Mouse (Mus musculus): ENCODE data around the gene Fkbp9.
"Not testable (repeated sequence)": the region's sequence is repeated elsewhere in the genome, so short reads cannot be mapped to it uniquely, and the experiment has no call there.

Gene Fkbp9

GRCm38 (mm10) chr6:56837621-56838020 lies 5.8 kb downstream of the Fkbp9 start:
- DNase-seq (ENCODE audit: low spot score): no peak

DNA sequence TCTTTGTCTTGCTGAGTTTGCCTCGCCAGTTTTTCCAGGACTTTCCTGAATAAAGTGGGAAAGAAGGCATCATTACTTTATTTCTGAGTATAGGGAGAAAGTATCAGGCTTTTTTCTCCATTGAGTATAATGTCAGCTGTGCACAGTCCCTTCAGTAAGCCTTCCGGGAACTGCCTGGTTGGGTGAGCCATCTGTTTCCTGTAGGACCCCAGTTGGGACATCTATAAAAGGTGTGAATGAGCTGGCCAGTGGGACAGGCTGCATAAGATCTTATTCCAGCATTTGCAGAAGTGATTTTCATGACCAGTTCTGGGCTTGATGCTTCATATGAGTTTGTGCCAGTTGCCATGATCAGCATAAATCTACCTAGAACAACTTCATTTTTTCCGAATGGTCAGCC lies 11.4 kb downstream of the Fkbp9 start:
- no peak for DNase-seq (ENCODE audit: low spot score)

- DNase-seq (ENCODE audit: low spot score): no peak
Measured at GRCm38 (mm10) chr6:56844365-56844764, 12.5 kb downstream of the Fkbp9 start.

- no peak for DNase-seq (ENCODE audit: low spot score)
Measured at GRCm38 (mm10) chr6:56848974-56849373, 17.1 kb downstream of the Fkbp9 start.

GRCm38 (mm10) chr6:56850315-56850714 lies 18.5 kb downstream of the Fkbp9 start:
- no peak for DNase-seq (ENCODE audit: low spot score)

DNA sequence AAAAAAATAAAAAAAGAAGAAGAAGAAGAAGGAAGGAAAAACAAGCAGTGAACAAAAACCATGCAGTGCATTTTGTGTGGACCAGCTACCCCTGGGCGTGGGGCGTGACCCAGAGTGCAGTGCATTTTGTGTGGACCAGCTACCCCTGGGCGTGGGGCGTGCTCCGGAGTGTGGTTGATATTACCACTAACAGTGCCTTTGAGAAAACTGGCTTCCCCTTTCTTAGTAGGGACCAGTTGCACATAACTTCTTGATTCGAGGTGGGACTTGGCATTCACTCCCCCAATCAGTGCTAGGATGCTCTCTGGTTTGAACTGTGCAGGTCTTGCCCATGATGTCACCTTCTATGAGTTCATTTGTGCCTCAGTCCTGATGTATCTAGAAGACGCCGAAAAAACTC lies 22.9 kb downstream of the Fkbp9 start:
- DNase-seq (ENCODE audit: low spot score): no peak

DNA sequence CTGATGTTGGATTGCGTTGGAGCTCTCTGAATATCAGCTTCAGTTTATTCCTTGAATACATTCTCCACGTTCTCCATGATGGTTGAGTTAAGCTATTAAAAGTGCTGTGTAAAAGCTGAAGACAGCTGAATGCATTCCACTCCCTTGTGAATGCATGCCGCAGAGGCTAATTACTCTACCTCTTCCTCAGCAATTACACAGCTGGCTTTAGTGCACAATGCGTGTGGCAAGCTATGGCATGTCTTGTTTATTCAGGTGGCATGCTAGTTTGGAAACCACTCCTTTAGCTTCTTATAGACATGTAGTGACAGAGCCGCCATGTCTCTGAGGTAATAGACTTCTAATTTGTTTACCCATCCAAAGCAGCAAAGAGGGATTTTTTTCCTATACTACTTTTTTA lies 24.9 kb downstream of the Fkbp9 start:
- no peak for DNase-seq (ENCODE audit: low spot score)

DNA sequence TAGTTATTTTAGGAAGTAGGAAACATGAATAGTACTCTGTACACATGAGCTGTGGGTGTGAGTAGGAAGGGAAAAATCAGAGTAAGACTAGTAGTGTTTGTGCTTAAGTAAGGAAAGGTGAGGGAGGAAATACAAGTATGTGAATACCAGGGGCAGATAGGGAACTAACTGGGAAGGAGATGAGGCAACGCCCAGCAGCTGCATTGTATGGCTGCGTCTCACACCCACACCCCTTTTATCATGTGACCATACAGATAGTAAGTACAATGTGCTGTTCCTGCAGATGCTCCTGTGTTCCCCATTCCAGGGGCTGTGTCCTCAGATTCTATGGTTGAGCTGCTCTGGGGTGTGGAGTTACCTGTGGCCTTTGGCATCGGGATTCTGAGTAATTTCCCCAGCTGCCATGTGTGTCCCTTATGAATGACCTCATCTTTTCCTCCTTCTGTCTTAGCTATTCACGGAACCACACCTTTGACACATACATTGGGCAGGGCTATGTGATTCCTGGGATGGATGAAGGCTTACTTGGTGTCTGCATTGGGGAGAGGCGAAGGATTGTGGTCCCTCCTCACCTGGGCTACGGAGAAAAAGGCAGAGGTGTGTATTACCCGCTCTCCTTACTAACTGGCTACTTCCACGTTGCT lies 28.5 kb downstream of the Fkbp9 start:
- no peak for DNase-seq (ENCODE audit: low spot score)

DNA sequence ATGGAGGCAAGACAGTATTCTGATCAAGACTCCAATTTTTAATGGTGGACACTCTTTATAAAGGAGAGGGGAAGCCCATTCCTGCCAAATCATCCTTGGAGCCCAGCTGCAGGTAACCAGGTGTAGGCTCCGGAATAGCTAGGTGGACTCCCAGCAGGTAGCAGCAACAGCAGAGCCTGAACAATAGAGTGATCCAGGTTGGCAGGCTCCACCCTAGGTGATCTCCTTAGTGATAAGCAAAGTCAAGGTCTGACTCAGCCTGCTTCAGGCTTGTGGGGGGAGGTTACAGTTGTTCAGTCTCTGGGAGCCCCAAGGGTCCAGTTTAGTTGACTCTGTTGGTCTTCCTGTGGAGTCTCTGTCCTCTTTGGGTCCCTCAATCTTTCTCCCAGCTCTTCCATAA lies 35.0 kb downstream of the Fkbp9 start:
- DNase-seq (ENCODE audit: low spot score): not testable (repeated sequence)

- DNase-seq (ENCODE audit: low spot score): no peak
Measured at GRCm38 (mm10) chr6:56868565-56868964, 36.7 kb downstream of the Fkbp9 start.

DNA sequence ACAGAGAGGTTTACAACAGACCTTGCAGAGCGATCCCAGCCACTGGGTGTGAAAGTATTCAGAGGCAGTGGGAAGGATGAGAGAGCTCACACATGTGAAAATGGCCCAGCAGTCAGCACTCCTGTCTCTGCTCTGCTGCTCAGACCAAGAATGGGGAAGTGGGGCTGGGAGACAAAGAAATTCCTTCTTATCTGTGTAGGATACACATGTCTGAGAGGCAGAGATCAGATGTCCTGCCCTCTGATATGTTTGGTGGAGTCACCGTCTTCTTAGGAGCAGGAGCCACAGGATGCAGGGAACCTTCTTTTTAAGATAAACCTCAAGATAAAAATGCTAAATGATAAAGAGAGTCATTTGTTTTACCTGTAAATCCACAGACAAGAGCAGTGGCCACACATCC lies 38.2 kb downstream of the Fkbp9 start:
- no peak for DNase-seq (ENCODE audit: low spot score)

DNA sequence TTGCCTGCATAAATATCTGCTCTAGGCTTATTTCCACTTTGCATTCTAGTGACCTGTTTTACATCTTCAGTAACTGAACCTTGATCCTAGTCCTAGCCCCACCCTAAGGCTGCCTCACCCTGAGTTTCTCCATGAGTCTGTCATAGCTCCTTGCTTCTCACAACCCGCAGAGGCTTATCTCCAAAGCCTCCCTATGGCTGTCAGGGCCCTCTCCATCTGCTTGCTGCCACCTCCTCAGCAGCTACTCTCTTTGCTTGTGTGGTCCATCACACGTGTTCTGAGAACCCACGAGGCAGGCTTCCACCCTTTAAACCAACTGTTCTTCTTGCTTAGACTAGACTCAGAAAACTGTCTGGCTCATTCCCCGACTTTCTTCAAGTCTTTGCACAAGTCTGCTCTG lies 45.0 kb downstream of the Fkbp9 start:
- peak; percentile 26 for DNase-seq (ENCODE audit: low spot score)

- DNase-seq (ENCODE audit: low spot score): no peak
Measured at GRCm38 (mm10) chr6:56877985-56878384, 46.1 kb downstream of the Fkbp9 start.

DNA sequence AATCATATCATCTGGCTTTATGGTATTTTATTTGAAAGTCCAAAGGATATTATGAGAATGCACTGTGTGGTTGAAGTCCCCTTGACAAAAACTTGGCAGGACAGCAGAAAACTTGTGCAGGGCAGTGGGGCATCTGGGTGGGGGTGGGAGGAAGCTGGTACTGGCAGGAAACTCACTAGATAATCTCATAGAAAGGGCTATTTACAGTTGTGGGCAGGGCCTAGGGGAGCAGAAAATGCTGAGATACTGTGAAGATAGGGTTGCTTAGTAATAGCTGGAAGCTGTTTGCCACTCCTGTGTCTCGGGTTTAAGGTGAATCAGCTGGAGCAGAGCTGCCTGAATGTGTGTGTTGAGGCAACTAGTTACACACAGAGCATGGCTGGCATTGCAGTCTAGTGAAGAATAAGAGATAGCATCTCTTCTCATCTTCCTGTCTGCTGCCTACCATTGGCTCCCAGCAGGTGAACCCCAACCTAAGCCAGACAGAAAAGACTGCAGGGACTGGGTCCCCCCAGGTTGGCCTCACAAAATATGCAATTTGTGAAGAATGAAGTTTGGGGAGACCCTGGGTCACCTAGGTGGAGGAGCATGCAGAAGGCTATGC lies 47.6 kb downstream of the Fkbp9 start:
- DNase-seq (ENCODE audit: low spot score): no peak

GRCm38 (mm10) chr6:56888561-56888960 lies 56.7 kb downstream of the Fkbp9 start:
- no peak for DNase-seq (ENCODE audit: low spot score)

- no peak for DNase-seq (ENCODE audit: low spot score)
Measured at GRCm38 (mm10) chr6:56890762-56891161, 58.9 kb downstream of the Fkbp9 start.

- DNase-seq (ENCODE audit: low spot score): no peak
Measured at GRCm38 (mm10) chr6:56899601-56900000, 67.7 kb downstream of the Fkbp9 start.

- no peak for DNase-seq (ENCODE audit: low spot score)
Measured at GRCm38 (mm10) chr6:56901336-56901735, 69.5 kb downstream of the Fkbp9 start.

DNA sequence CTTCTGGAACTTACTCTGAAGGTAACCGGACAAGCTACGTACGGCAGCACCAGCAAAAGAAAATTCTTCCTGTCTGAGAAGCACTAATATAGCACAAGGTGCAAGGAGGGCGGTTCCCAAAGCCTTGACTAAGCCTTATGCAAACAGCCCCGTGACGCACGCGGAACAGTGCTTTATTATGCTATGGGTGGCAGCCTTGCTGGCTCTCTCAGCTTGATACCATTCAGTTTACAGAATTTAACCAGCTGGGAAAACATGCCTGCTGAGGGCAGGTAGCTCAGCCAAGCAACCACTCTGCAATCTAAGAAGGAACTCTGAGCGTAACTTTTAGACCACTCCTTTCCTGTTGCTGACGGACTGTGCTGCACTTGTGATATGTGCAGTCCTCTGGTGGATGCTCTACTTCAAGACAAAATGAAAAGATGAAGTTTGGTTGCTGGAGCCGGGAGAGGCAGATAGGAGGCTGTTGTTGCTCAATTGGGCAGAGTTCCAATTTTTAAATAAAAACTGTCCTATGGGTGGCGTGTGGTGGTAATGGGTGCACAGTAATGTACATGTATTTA lies 70.0 kb downstream of the Fkbp9 start:
- peak; percentile 36 for DNase-seq (ENCODE audit: low spot score)

DNA sequence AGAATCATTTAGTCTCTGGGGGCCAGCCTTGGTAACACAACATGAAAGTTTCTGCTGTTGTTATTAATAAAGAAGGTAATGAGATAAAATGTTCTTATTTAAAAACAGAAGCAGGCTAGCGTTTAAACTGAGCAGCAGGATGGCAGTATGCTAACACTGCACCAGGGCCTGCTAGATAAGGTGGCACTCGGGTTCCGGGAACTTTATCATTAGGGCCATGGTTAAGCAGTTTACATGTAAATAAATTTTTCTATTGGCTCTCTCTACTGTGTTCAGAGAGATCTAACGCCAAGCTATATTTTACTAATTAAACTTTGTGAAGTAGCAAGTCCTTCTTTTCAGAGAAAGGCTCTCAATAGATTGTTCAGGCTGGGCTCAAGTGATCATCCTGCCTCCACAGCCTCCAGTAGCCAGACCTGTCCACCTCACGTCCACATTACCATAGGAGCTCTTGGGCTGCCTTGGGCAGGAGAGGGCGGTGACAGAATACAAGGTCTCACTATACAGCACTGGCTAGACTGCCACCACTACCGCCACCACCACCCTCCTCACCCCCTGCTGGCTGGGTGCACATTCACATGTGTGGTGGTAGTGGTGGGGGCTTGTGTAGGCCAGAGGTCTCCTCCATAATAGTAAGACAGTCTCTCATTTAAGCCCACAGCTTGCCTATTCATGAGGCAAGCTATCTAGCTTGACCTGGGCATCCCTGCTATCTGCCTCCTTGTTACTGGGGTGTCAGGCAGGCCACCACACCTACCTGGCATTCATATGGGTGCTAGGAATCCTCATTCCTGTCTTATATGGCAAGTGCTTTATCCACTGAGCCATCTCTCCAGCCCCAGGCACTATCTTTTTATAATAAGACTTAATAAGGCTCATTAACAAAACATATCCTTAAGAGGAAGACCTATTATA lies 71.0 kb downstream of the Fkbp9 start:
- no peak for DNase-seq (ENCODE audit: low spot score)

- no peak for DNase-seq (ENCODE audit: low spot score)
Measured at GRCm38 (mm10) chr6:56903831-56904230, 72.0 kb downstream of the Fkbp9 start.

DNA sequence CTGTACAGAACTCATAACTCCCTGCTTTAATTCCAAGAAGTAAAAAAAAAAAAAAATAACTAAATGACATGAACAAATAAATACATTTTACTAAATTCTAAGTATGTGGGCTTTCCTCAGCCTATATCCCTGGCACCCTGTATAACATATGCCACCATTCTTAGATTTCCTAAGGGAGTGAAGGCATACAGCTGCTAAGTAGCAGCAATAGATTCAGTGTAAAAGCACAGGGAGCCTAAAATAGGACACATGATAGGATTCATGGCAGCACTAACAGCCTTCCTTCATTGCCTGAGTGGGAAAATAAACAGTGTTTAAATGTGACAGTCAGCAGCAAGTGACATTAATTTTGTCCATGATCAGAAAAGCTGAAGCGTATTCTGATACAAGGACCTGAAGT lies 72.5 kb downstream of the Fkbp9 start:
- no peak for DNase-seq (ENCODE audit: low spot score)

DNA sequence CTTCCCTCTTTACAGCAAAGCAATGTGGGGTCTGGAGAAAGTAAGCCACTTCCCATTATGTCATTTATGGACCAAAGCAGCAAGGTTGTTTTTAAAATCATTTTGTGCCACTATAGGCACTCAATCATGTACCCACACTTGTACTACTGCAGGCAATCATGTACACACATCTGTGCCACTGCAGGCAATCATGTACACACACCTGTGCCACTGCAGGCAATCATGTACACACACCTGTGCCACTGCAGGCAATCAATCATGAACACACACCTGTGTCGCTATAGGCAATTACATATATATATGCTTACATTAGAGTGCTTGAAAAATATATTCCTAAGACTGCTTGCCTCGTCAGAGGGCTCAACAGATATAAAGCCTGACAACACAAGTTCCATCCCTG lies 73.1 kb downstream of the Fkbp9 start:
- no peak for DNase-seq (ENCODE audit: low spot score)

All from left cerebral cortex, adult 11 months (tissue).